Mouse (Mus musculus): Measurements from ENCODE around the gene Pira2. TPM values are rescaled to one million over a fixed set of nuclear protein-coding genes. Genes with fewer than 3 reads are reported as not detected.
"Not testable (repeated sequence)": the region's sequence is repeated elsewhere in the genome, so short reads cannot be mapped to it uniquely, and the experiment has no call there.

Gene Pira2
- under 1 TPM; 0.15 to 0.32 TPM for polyA plus RNA-seq (2017; shearing (Covaris generic))

DNA sequence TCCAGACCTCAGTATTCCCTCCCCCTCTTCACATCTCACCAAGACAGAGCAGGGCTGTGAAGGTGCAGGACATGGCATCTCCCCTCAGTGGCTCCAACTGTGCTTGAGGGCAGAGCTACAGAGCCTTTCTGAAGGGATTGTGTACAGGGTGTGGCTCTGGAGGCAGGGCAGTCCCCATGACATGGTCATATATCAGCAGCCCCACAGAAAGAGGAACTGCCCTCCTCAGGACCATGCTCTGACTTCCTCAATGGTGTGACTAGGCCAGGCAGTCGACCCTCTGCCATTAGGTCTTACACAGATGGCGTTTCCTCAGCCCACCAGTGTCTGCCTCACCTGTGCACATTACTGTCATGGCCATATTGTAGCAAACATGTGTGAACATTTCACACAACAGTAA is at the start of gene Pira2:
Gene Pira2, minus strand, starts transcription at position 101 of the 400 bp plus-strand sequence.
- ATAC-seq, result not testable (repeated sequence)

DNA sequence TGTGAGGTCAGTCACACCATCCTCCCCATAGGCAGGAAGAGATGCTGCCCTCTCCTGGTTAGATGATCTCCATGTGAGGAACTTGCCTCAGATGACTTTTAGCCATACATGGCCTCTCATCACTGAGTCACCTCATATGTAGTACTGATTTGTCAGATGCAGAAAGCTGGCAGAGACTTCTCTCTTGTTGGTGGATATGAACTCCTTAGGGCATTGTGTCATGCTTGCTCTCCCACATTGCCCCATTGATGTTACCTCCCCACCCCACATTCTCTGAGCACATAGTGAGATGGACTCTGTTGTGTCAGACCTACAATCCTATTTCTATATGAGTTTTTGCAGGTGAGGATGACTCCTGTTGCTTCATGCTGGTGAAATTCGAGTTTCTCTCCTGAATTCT is 30.2 kb upstream of the Pira2 start:
- ATAC-seq, result not testable (repeated sequence)

DNA sequence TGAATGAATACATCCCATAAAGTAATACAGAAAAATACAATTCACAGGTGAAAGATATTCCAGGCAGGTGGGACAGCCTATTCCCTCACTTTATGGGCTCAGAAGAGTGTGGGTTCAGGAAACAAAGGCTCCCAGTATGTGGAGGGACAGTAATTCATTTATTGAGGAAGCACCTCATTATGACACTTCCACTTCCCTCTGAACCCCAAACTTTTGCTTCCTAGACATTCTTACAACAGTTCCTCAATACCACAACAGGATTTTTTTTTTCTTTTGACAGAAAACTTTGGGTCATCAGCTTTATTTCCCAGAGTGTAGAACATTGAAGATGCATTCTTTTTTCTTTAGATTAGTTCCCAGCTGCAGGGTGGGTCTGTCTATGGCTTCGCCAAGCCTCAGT is 7.0 kb downstream of the Pira2 start:
- not testable (repeated sequence) for ATAC-seq

DNA sequence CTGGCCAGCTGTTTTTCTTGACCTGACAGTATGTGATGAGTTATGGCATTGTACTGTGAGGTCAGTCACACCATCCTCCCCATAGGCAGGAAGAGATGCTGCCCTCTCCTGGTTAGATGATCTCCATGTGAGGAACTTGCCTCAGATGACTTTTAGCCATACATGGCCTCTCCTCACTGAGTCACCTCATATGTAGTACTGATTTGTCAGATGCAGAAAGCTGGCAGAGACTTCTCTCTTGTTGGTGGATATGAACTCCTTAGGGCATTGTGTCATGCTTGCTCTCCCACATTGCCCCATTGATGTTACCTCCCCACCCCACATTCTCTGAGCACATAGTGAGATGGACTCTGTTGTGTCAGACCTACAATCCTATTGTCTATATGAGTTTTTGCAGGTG is 14.2 kb downstream of the Pira2 start:
- not testable (repeated sequence) for ATAC-seq

DNA sequence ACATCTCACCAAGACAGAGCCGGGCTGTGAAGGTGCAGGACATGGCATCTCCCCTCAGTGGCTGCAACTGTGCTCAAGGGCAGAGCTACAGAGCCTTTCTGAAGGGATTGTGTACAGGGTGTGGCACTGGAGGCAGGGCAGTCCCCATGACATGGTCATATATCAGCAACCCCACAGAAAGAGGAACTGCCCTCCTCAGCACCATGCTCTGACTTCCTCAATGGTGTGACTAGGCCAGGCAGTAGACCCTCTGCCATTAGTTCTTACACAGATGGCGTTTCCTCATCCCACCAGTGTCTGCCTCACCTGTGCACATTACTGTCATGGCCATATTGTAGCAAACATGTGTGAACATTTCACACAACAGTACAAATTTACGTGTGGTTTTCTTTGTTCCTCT is 19.3 kb downstream of the Pira2 start, which contains the start of gene Gm15448:
Gene Gm15448, minus strand, starts transcription at position 89 of the 400 bp plus-strand sequence.
- ATAC-seq, result not testable (repeated sequence)

DNA sequence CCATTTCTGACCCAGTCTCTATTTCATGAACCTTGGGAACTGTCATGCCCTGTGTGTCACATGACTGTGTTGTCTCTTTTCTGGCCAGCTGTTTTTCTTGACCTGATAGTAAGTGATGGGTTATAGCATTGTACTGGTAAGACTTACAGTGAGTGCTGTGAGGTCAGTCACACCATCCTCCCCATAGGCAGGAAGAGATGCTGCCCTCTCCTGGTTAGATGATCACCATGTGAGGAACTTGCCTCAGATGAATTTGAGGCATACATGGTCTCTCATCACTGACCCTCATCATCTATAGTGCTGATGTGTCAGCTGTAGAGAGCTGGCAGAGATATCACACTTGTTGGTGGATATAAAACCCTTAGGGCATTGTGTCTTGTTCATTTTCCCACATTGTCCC is 32.9 kb downstream of the Pira2 start:
- not testable (repeated sequence) for ATAC-seq

DNA sequence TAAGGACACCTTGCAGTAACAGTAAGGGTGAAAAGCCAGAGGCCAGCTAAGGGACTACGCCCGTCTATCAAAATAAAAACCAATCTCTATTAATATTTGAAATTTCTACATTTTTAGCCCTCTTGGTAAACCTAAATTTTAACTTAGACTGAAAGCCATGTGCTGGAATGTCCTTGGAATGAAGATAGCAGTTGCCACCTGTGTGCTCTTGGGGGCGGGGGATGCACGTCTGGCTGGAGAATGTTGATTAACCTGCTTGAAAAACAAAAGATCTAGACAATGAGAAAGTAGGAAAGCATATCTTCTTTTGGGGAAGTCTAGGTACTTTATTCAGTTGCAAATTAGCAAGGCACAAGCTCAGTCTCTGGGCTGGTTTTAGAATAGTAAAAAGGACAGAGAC is 41.9 kb downstream of the Pira2 start:
- ATAC-seq, result not testable (repeated sequence)

DNA sequence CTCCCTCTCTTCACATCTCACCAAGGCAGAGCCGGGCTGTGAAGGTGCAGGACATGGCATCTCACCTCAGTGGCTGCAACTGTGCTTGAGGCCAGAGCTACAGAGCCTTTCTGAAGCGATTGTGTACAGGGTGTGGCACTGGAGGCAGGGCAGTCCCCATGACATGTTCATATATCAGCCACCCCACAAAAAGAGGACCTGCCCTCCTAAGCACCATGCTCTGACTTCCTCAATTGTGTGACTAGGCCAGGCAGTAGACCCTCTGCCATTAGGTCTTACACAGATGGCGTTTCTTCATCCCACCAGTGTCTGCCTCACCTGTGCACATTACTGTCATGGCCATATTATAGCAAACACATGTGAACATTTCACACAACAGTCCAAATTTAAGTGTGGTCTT is 44.9 kb downstream of the Pira2 start:
- not testable (repeated sequence) for ATAC-seq

DNA sequence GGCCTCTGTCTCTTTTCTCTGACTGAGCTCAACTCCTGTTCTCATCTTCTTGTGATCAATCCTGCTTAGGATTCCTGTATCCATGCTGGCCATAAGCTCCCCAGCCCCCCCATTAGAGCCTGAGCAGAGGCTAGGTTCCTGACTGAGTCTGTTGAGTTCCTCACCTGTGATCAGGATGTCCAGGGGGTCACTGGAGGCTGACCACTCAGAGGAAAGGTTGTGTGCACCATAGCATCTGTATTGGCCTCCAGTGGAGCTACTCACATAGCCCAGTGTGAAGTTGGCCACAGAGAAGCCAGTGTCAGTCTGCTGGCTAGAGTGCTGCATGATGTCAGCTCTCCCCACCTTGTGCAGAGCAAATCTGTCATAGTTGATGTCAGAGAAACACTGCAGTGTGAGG is 48.6 kb downstream of the Pira2 start:
- ATAC-seq, result not testable (repeated sequence)

Other genes starting within 250 kb of the Pira2 start
- under 1 TPM in 1 of 2 experiments, not detected in 1; 0.24 TPM for gene Oscar, start 228.9 kb downstream of the Pira2 start, polyA plus RNA-seq (2017; shearing (Covaris generic))
- 100 to 1,000 TPM; 538 to 754 TPM for gene Ndufa3, start 227.7 kb downstream of the Pira2 start, polyA plus RNA-seq (2017; shearing (Covaris generic))
- gene Tfpt, start 215.1 kb downstream of the Pira2 start, polyA plus RNA-seq (2017; shearing (Covaris generic)), result 10 to 100 TPM; 16.0 to 21.3 TPM
- 100 to 1,000 TPM in 1 of 2 experiments, 10 to 100 TPM in 1; 95.1 to 114 TPM for gene Prpf31, start 215.1 kb downstream of the Pira2 start, polyA plus RNA-seq (2017; shearing (Covaris generic))
- gene Cnot3, start 199.8 kb downstream of the Pira2 start, polyA plus RNA-seq (2017; shearing (Covaris generic)), result 10 to 100 TPM; 30.3 to 50.6 TPM
- gene Leng1, start 179.2 kb downstream of the Pira2 start, polyA plus RNA-seq (2017; shearing (Covaris generic)), result 1 to 10 TPM; 6.8 to 8.6 TPM
- 10 to 100 TPM; 11.0 to 17.7 TPM for gene Tmc4, start 167.5 kb downstream of the Pira2 start, polyA plus RNA-seq (2017; shearing (Covaris generic))
- 10 to 100 TPM in 1 of 2 experiments, 1 to 10 TPM in 1; 9.2 to 11.2 TPM for gene Tsen34, start 152.2 kb downstream of the Pira2 start, polyA plus RNA-seq (2017; shearing (Covaris generic))
- 10 to 100 TPM; 19.4 to 25.7 TPM for gene Mboat7, start 151.5 kb downstream of the Pira2 start, polyA plus RNA-seq (2017; shearing (Covaris generic))
- 1,000 to 10,000 TPM; 4,852 to 4,938 TPM for gene Rps9, start 141.1 kb downstream of the Pira2 start, polyA plus RNA-seq (2017; shearing (Covaris generic))
- gene Pirb, start 124.7 kb downstream of the Pira2 start, polyA plus RNA-seq (2017; shearing (Covaris generic)), result 1 to 10 TPM in 1 of 2 experiments, under 1 TPM in 1; 0.38 to 1.6 TPM
- gene Gm15448, start 19.4 kb downstream of the Pira2 start, polyA plus RNA-seq (2017; shearing (Covaris generic)), result under 1 TPM; 0.20 to 0.62 TPM
- not detected for gene Gm14548, start 53.1 kb upstream of the Pira2 start, polyA plus RNA-seq (2017; shearing (Covaris generic))
- under 1 TPM in 1 of 2 experiments, not detected in 1; 0.46 TPM for gene Lilra6, start 70.5 kb upstream of the Pira2 start, polyA plus RNA-seq (2017; shearing (Covaris generic))
- 1 to 10 TPM; 4.5 to 6.5 TPM for gene Lair1, start 218.2 kb upstream of the Pira2 start, polyA plus RNA-seq (2017; shearing (Covaris generic))